Mouse (Mus musculus): ENCODE data around the gene Gm17783.
"Not testable (repeated sequence)": the region's sequence is repeated elsewhere in the genome, so short reads cannot be mapped to it uniquely, and the experiment has no call there.

DNA sequence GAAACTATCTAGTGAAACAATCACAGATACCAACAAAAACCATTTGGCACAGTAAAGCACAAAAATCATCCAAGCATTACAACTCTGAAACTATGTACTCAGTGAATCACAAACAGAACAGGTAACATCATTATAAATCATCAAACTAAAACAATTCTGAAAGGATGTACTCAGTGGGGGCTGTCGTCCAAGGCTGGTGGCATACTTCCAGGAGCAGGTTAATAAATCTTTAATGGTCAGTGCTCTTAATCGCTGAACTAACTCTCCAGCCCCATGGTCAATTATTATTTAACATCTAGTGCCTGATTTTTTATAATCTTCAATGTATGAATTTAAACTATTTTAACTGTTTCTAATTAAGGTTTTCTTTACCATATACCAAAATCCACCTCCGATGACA is 60.0 kb downstream of the Gm17783 start:
- TF ChIP-seq CTCF (IDR thresholded peaks at IDR 0.05; ENCODE audit: low read depth, low read length); TAL1 (conservative IDR thresholded peaks at IDR 0.05; ENCODE audit: low read depth, low read length); POLR2AphosphoS5 (IDR thresholded peaks at IDR 0.05; ENCODE audit: insufficient replicate concordance, low read depth, low read length): not testable (repeated sequence)

Data from G1E (cell line).